Mouse (Mus musculus) intestine, embryonic 14.5 days (tissue): ENCODE results near the gene Foxo4. TPM values are rescaled to one million over a fixed set of nuclear protein-coding genes. Genes with fewer than 3 reads are reported as not detected.

Source experiments
- ATAC-seq: fragments of 200-750 bp; cut with Nextera tagmentation; replicated peaks from 2 replicates; pipeline ENCODE4 v1.8.0; 2017; ENCODE audit warnings: low read depth, moderate number of reproducible peaks, moderate TSS enrichment, moderate library complexity; ENCODE audit not compliant: low FRiP score, low TSS enrichment
- DNase-seq: peaks from one replicate; pipeline ENCODE4 v3.0.0-alpha.2; 2018; ENCODE audit warnings: low spot score
- H3K27ac ChIP-seq: fragments of 300-500 bp; sonication (generic); 2 replicates; pipeline ENCODE4 v1.5.1; 2014; ENCODE audit warnings: low read depth, mild to moderate bottlenecking, control low read depth
- H3K27me3 ChIP-seq: fragments of 300-500 bp; sonication (generic); replicated peaks from 2 replicates; pipeline ENCODE4 v1.6.1; 2014; ENCODE audit warnings: low read length, control low read depth; ENCODE audit not compliant: control insufficient read depth, insufficient read depth
- H3K36me3 ChIP-seq: fragments of 300-500 bp; sonication (generic); 2 replicates; pipeline ENCODE4 v1.6.1; 2014; ENCODE audit warnings: low read length, control low read depth; ENCODE audit not compliant: control insufficient read depth, insufficient read depth
- H3K4me1 ChIP-seq: fragments of 300-500 bp; sonication (generic); replicated peaks from 2 replicates; pipeline ENCODE4 v1.6.1; 2014; ENCODE audit warnings: low read length, control low read depth, mixed read lengths; ENCODE audit not compliant: control insufficient read depth, insufficient read depth
- H3K4me2 ChIP-seq: fragments of 300-500 bp; sonication (generic); 2 replicates; pipeline ENCODE4 v1.6.1; 2014; ENCODE audit warnings: low read length
- H3K4me3 ChIP-seq: fragments of 300-500 bp; sonication (generic); 2 replicates; pipeline ENCODE4 v1.5.1; 2014; ENCODE audit warnings: low read depth, low read length, control low read depth, mixed read lengths
- H3K9ac ChIP-seq: fragments of 300-500 bp; sonication (generic); 2 replicates; pipeline ENCODE4 v1.6.1; 2014; ENCODE audit warnings: mild to moderate bottlenecking, low read length
- H3K9me3 ChIP-seq: fragments of 300-500 bp; sonication (generic); 2 replicates; pipeline ENCODE4 v1.6.1; 2016; ENCODE audit warnings: low read length, control low read depth; ENCODE audit not compliant: control insufficient read depth
- WGBS: fragments of 180-500 bp; shearing (Covaris S2); extraction: QIAGEN DNeasy Blood & Tissue Kit; methylation state at CpG from one replicate; pipeline ENCODE4 v1.1.7; 2014; 5-methylcytosine and 5-hydroxymethylcytosine counted together
- polyA plus RNA-seq: library from polyadenylated mRNA; unstranded; fragments of >200 nt; fragmentation: Nextera tagmentation; extraction: Ambion mirVana; gene quantifications from 2 replicates; pipeline ENCODE4 v1.2.1, GENCODE M21; 2014

The Foxo4 gene
- polyA plus RNA-seq, 1 experiment from 2014 or later: 2.5 TPM

DNA sequence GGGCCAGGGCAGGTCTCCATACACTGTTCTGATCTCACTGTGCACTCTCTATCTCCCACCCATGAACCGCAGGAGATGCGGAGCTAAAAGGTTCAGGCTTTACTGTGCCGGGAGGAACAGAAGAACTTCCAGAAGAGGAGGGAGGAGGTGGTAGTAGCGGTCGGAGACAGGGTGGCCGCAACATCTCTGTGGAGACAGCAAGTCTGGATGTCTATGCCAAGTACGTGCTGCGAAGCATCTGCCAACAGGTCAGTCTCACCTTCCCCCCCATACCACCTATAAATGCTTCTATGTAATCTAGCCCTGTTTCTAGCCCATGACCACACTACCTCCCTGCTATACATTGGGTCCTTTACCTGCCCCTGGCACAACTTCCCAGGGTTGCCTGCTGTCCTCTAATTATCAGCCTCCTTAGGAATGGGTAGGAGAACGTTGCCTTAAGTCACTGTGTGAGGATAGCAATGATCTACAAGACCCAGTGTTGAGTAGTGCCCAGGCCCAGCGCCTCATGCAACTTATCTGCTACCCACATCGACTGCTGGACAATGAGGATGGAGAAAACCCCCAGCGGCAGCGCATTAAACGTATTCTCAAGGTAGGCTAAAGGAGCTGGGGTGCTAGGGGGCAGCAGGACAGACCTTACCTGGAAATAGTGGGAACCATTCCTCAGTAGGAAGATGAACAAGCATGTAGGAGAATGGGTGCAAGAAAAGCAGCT is 31.8 kb downstream of the Foxo4 start:
- Histone ChIP-seq H3K36me3 (peaks cover 77% of the 10 kb centered on the region), H3K4me3 (no peak overlapping the region)
- 89% methylated on average over 14 of the region's 14 CpGs for WGBS

DNA sequence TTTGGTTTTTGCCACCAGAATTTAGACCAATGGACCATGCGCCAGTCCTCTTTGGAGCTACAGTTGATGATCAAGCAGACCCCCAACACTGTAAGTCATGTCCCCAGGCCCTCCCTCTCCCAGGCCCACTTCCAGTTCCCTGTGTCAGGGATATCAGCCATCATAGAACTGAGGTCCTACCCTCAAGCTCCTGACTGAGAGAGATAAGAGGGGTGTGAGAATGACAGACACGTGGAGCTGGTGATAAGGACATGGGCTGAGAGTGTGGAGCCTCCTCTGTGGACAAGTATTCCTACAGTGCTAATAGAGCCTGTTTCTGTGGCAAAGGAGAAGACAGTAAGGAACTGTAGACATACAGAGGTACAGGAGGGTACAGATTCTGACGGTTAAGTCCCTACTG is 33.2 kb downstream of the Foxo4 start:
- Histone ChIP-seq H3K27ac (no peak overlapping the region), H3K4me1 (no peaks in the 10 kb centered on the region), H3K4me3 (no peak overlapping the region), H3K9me3 (no peaks in the 10 kb centered on the region), H3K4me2 (no peak overlapping the region), H3K36me3 (peaks cover 78% of the 10 kb centered on the region), H3K27me3 (0 out of 2 replicates have a peak, but pooled peaks cover 3% of the 10 kb centered on the region), H3K9ac (no peak overlapping the region)
- no peak for ATAC-seq
- no peak for DNase-seq
- 84% methylated on average over 3 of the region's 3 CpGs for WGBS

More for the DNA sequence above, 31.8 kb downstream of the Foxo4 start:
- Histone ChIP-seq H3K9ac (no peak overlapping the region), H3K4me2 (no peak overlapping the region), H3K4me1 (no peaks in the 10 kb centered on the region), H3K27me3 (0 out of 2 replicates have a peak, but pooled peaks cover 3% of the 10 kb centered on the region), H3K27ac (no peak overlapping the region), H3K9me3 (no peaks in the 10 kb centered on the region)
- DNase-seq (no peak), ATAC-seq (no peak)

DNA sequence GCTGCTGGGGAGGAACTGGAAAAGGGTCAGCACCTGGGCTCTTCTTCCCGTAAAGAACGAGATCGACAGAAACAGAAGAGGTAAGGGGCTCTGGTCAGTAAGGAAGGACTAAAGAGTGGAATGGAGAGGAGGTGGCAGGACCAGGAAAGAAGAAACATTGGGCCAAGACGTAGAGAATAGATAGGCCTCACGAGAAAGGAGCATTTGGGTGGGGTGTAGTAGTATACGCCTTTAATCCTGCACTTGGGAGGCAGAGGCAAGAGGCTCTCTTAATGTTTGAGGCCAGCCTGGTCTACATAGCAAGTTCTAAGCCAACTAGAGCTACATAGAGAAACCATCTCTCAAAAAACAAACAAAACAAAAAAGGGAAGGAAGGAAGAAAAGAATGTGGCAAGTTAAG is 34.1 kb downstream of the Foxo4 start:
- Histone ChIP-seq H3K9me3 (no peaks in the 10 kb centered on the region), H3K4me3 (no peak overlapping the region), H3K36me3 (peaks cover 80% of the 10 kb centered on the region), H3K4me1 (no peaks in the 10 kb centered on the region), H3K9ac (no peak overlapping the region), H3K4me2 (no peak overlapping the region), H3K27me3 (0 out of 2 replicates have a peak, but pooled peaks cover 3% of the 10 kb centered on the region), H3K27ac (no peak overlapping the region)
- ATAC-seq (no peak), DNase-seq (no peak)
- WGBS: 93% methylated on average over 6 of the region's 6 CpGs

DNA sequence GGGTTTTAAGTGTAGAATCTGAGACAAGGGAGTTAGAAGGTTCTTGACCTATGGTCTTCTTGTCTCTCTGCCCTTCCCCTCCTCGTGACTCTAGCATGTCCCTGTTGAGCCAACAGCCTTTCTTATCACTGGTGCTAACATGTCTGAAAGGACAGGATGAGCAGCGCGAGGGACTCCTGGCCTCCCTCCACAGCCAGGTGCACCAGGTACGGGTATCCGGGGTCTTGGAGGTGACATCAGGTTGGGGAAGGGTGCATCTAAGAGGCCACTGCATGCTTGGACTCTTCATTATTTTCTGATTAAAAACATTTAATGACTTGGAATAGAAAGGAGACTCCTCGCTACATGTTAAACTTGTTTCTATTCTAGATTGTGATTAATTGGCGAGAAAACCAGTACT is 34.7 kb downstream of the Foxo4 start:
- no peak overlapping the region for H3K4me3 ChIP-seq
- H3K27me3 ChIP-seq: 0 out of 2 replicates have a peak, but pooled peaks cover 3% of the 10 kb centered on the region
- H3K4me1 ChIP-seq: no peaks in the 10 kb centered on the region
- H3K9ac ChIP-seq: no peak overlapping the region
- no peaks in the 10 kb centered on the region for H3K9me3 ChIP-seq
- no peak overlapping the region for H3K27ac ChIP-seq
- ATAC-seq (no peak), DNase-seq (no peak)
- no peak overlapping the region for H3K4me2 ChIP-seq
- peaks cover 80% of the 10 kb centered on the region for H3K36me3 ChIP-seq
- WGBS: 94% methylated on average over 7 of the region's 7 CpGs

DNA sequence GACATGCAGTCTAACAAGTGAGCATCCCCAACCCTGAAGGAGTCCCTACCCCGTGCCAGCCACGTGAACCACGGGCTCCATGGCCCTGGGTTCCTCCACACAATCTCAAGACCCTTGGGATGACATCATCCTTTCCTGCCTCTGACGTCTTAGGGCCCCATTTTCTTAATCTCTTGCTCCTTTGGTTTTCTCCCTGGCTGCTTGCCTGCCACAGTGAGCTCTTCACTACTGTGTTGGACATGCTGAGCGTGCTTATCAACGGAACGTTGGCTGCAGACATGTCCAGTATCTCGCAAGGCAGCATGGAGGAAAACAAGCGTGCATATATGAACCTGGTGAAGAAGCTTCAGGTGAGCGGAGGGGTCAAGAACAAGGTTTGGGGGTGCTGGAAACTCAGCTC is 35.8 kb downstream of the Foxo4 start:
- 91% methylated on average over 10 of the region's 10 CpGs for WGBS
- no peak for DNase-seq

DNA sequence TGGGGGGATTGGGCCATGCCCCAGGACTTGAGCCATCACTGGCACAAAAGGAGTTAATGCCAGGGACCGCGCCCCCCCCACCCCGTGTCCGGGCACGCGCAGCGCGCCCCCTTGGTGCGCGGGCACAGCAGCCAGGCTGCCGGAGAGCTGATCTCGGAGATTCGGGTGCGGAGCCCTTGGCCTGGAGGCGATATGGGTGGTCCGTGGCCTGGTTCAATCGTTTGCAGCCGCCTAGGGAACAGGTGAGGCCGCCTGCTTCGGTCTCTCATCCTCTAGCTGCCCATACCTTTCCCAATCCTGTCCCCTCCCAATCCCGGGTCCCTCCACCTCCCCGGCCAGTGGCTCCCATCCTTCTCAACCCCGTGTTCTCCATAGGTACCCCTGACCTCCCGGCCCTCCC is 44.7 kb downstream of the Foxo4 start, which contains the start of gene Nlgn3:
TSS of gene Nlgn3 (plus strand) at position 114 of the 400 bp plus-strand sequence.
- H3K4me1 ChIP-seq: no peaks in the 10 kb centered on the region
- peak within 1 kb of the TSS; percentile 47 for H3K4me2 ChIP-seq
- peaks cover 15% of the 10 kb centered on the region for H3K36me3 ChIP-seq
- 20% methylated on average over 22 of the region's 24 CpGs for WGBS
- no peaks in the 10 kb centered on the region for H3K27me3 ChIP-seq
- H3K4me3 ChIP-seq: peak within 1 kb of the TSS; percentile 26
- H3K9me3 ChIP-seq: no peaks in the 10 kb centered on the region
- H3K27ac ChIP-seq: no peak within 1 kb of the TSS
- H3K9ac ChIP-seq: no peak within 1 kb of the TSS
- DNase-seq: peak; percentile 53
- ATAC-seq: no peak; the same call in 1 of the 2 replicates

More for the DNA sequence above, 35.8 kb downstream of the Foxo4 start:
- Histone ChIP-seq H3K9ac (no peak overlapping the region), H3K27ac (no peak overlapping the region), H3K9me3 (no peaks in the 10 kb centered on the region), H3K4me3 (no peak overlapping the region), H3K4me1 (no peaks in the 10 kb centered on the region), H3K4me2 (no peak overlapping the region), H3K27me3 (no peaks in the 10 kb centered on the region), H3K36me3 (peaks cover 79% of the 10 kb centered on the region)
- no peak for ATAC-seq

DNA sequence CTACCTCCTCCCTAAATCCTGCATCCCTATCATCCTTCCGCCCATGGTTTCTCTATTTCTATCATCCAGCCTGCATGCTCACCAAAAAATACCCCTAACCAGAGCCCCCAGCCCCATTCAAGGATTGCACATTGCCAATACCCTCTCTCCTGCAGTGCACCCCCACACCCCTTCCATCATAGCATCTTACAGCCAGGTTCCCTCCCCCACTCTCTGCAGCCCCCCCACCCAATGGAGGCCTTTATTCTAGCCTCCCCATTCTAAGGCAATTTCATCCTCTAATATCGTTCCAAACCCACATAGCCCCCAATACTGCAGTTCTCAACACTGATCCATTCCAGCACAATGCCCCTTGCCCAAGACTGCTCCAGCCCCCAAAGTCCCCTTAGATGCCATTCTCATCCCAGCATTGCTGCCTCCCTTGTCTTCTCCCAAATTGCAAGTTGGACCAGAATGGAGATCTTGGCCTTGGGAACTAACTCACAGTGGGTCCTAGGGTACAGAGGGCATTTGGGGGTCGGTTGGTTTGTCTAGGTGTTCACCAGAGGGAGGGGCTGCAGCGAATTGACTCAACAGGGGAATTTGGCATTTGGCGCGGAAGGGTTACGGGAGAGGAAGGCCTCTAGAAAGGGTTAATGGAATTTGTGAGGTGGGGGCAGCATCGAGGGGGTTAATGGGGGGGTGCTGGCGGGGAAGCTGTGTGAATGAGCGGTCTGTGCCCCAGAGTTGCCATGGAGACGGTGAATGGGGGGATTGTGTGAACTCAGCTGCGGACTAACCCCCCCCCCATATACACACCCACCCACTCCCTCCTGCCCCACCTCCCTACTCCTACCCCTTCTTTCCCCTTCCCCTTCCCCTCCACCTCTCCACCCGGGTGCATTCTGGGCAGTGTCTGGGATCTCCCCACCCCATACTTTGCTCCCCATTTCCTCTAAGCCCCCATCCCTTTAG is 45.4 kb downstream of the Foxo4 start:
- H3K36me3 ChIP-seq: peaks cover 9% of the 10 kb centered on the region
- no peaks in the 10 kb centered on the region for H3K9me3 ChIP-seq
- H3K4me1 ChIP-seq: no peaks in the 10 kb centered on the region
- no peaks in the 10 kb centered on the region for H3K27me3 ChIP-seq
- peak; percentile 44 for ATAC-seq
- DNase-seq: no peak
- no peak overlapping the region for H3K27ac ChIP-seq
- 16% methylated on average over 12 of the region's 13 CpGs for WGBS
- no peak overlapping the region for H3K9ac ChIP-seq
- peak overlapping the region; percentile 47 for H3K4me2 ChIP-seq
- peak overlapping the region; percentile 26 for H3K4me3 ChIP-seq

DNA sequence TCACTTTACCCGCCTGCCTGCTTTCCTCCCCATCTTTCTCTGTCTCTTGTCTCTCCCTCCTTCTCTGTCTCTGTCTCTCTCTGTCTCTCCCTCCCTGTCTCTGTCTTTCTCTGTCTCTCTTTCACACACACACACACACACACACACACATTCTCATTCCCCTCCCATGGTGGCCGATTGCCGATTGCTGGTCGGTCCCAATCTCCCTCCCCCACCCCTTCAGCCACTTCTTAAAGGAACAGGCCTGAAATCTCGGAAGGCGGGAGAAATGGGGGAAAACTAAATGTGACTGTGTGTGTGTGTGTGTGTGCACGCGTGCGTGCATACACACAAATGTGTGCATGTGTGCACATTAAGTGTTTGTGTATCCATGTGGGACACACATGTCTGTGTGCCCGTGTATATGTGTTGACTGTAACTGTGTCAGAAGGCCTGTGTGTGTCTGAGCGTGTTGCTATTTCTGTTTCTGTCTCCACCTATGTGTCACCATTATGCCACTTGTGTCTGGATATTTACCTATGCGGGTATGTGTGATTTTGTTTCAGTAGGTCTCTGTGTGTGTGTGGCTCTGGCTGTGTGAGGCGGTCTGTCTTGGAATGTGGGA is 46.2 kb downstream of the Foxo4 start:
- WGBS: 30% methylated on average over 12 of the region's 13 CpGs
- no peaks in the 10 kb centered on the region for H3K4me1 ChIP-seq
- no peak overlapping the region for H3K9ac ChIP-seq
- no peak for DNase-seq
- H3K9me3 ChIP-seq: no peaks in the 10 kb centered on the region
- H3K27me3 ChIP-seq: no peaks in the 10 kb centered on the region
- H3K27ac ChIP-seq: no peak overlapping the region
- ATAC-seq: no peak
- H3K4me3 ChIP-seq: peak overlapping the region; percentile 26
- H3K4me2 ChIP-seq: peak overlapping the region; percentile 47
- 0 out of 2 replicates have a peak, but pooled peaks cover 4% of the 10 kb centered on the region for H3K36me3 ChIP-seq
